Mouse (Mus musculus) MEL (cell line): Measurements from ENCODE around the gene Gxylt2. TPM values are rescaled to one million over a fixed set of nuclear protein-coding genes. Genes with fewer than 3 reads are reported as not detected.

Source experiments
- DNase-seq: peaks from one replicate; pipeline ENCODE4 v3.0.0; 2011; ENCODE audit warnings: low read depth, low spot score
- H3K27ac ChIP-seq: 2 replicates; pipeline ENCODE4 v1.5.1; 2012; ENCODE audit warnings: low read depth, mild to moderate bottlenecking, control low read depth, low read length, moderate library complexity; ENCODE audit not compliant: control insufficient read depth
- H3K27me3 ChIP-seq, 2 experiments: fragments of 150-350 bp in 1 of 2; sonication (generic) in 1 of 2; 2 replicates each; pipeline ENCODE4 v1.6.1; 2012; ENCODE audit warnings: low read length in 2 of 2, mild to moderate bottlenecking in 2 of 2, improper control_type of control experiment in 1 of 2, moderate library complexity in 1 of 2; ENCODE audit not compliant: insufficient read depth in 2 of 2, control insufficient read depth in 1 of 2
- H3K36me3 ChIP-seq, 2 experiments: 2 replicates each; pipeline ENCODE4 v1.6.1; 2012 to 2014; ENCODE audit warnings: low read length in 2 of 2, improper control_type of control experiment in 1 of 2, inconsistent platforms in 1 of 2, mild to moderate bottlenecking in 1 of 2; ENCODE audit not compliant: insufficient read depth in 2 of 2, control insufficient read depth in 1 of 2
- H3K4me1 ChIP-seq, 2 experiments: fragments of 150-350 bp in 1 of 2; sonication (generic) in 1 of 2; 2 replicates each; pipeline ENCODE4 v1.6.1; 2012; ENCODE audit warnings: low read length in 2 of 2, improper control_type of control experiment in 1 of 2, mild to moderate bottlenecking in 1 of 2; ENCODE audit not compliant: insufficient read depth in 2 of 2, control insufficient read depth in 1 of 2
- H3K4me3 ChIP-seq, 2 experiments: fragments of 150-350 bp in 1 of 2; sonication (generic) in 1 of 2; 2 replicates each; pipeline ENCODE4 v1.5.1; 2012; ENCODE audit warnings: low read depth in 2 of 2, low read length in 2 of 2, mild to moderate bottlenecking in 2 of 2, moderate library complexity in 2 of 2, control low read depth in 1 of 2, improper control_type of control experiment in 1 of 2; ENCODE audit not compliant: control insufficient read depth in 1 of 2, insufficient read depth in 1 of 2
- H3K79me2 ChIP-seq: 2 replicates; pipeline ENCODE4 v1.6.1; 2012; ENCODE audit warnings: mild to moderate bottlenecking, low read length, moderate library complexity; ENCODE audit not compliant: control insufficient read depth, poor library complexity, insufficient read depth
- H3K9ac ChIP-seq: 2 replicates; pipeline ENCODE4 v1.6.1; 2012; ENCODE audit warnings: low read depth, mild to moderate bottlenecking, control low read depth, low read length, moderate library complexity; ENCODE audit not compliant: control insufficient read depth, poor library complexity, severe bottlenecking
- H3K9me3 ChIP-seq: fragments of 150-350 bp; sonication (generic); replicated peaks from 2 replicates; pipeline ENCODE4 v1.6.1; 2012; ENCODE audit warnings: mild to moderate bottlenecking, low read length, improper control_type of control experiment, moderate library complexity; ENCODE audit not compliant: insufficient read depth
- BHLHE40 ChIP-seq: IDR thresholded peaks from 2 replicates; pipeline ENCODE4 v1.6.1; 2012; ENCODE audit warnings: low read depth, mild to moderate bottlenecking, inconsistent platforms, low read length, improper control_type of control experiment, borderline replicate concordance
- CHD2 ChIP-seq: IDR thresholded peaks from 2 replicates; pipeline ENCODE4 v1.6.1; 2011; ENCODE audit warnings: low read length, improper control_type of control experiment
- E2F4 ChIP-seq: IDR thresholded peaks from 2 replicates; pipeline ENCODE4 v1.6.1; 2011; ENCODE audit warnings: low read depth, low read length, improper control_type of control experiment, borderline replicate concordance
- EP300 ChIP-seq, 2 experiments: IDR thresholded peaks; 2 replicates each; pipeline ENCODE4 v1.6.1; 2011; ENCODE audit warnings: improper control_type of control experiment in 2 of 2, low read length in 2 of 2, low read depth in 1 of 2, mild to moderate bottlenecking in 1 of 2
- ETS1 ChIP-seq: IDR thresholded peaks from 2 replicates; pipeline ENCODE4 v1.6.1; 2012; ENCODE audit warnings: low read depth, mild to moderate bottlenecking, inconsistent platforms, low read length, improper control_type of control experiment, moderate library complexity
- GABPA ChIP-seq: IDR thresholded peaks from 2 replicates; pipeline ENCODE4 v1.6.1; 2012; ENCODE audit warnings: low read depth, mild to moderate bottlenecking, inconsistent platforms, low read length, improper control_type of control experiment, moderate library complexity
- GATA1 ChIP-seq: IDR thresholded peaks from 2 replicates; pipeline ENCODE4 v1.6.1; 2011; ENCODE audit warnings: low read depth, low read length, improper control_type of control experiment
- JUND ChIP-seq: IDR thresholded peaks from 2 replicates; pipeline ENCODE4 v1.6.1; 2011; ENCODE audit warnings: low read depth, mild to moderate bottlenecking, improper control_type of control experiment, low read length
- KAT2A ChIP-seq: conservative IDR thresholded peaks from 2 replicates; pipeline ENCODE4 v1.6.1; 2012; ENCODE audit warnings: low read depth, low read length, improper control_type of control experiment, inconsistent platforms
- MAFK ChIP-seq: IDR thresholded peaks from 2 replicates; pipeline ENCODE4 v1.6.1; 2011; ENCODE audit warnings: low read depth, mild to moderate bottlenecking, low read length, improper control_type of control experiment, borderline replicate concordance
- MAX ChIP-seq: IDR thresholded peaks from 2 replicates; pipeline ENCODE4 v1.6.1; 2011; ENCODE audit warnings: low read length, improper control_type of control experiment
- MEF2A ChIP-seq: IDR thresholded peaks from 2 replicates; pipeline ENCODE4 v1.6.1; 2014; ENCODE audit warnings: low read depth, mild to moderate bottlenecking, inconsistent platforms, low read length, improper control_type of control experiment; ENCODE audit not compliant: poor library complexity, insufficient replicate concordance, severe bottlenecking; ENCODE audit errors: extremely low read depth
- MXI1 ChIP-seq: IDR thresholded peaks from 2 replicates; pipeline ENCODE4 v1.6.1; 2011; ENCODE audit warnings: mild to moderate bottlenecking, low read depth, low read length, improper control_type of control experiment
- MYB ChIP-seq: IDR thresholded peaks from 2 replicates; pipeline ENCODE4 v1.6.1; 2011; ENCODE audit warnings: mild to moderate bottlenecking, low read depth, low read length, improper control_type of control experiment
- NELFE ChIP-seq: IDR thresholded peaks from 2 replicates; pipeline ENCODE4 v1.6.1; 2011; ENCODE audit warnings: low read depth, low read length, improper control_type of control experiment
- POLR2A ChIP-seq, 2 experiments: IDR thresholded peaks; 2 replicates each; pipeline ENCODE4 v1.6.1; 2011 to 2012; ENCODE audit warnings: low read length in 2 of 2, mild to moderate bottlenecking in 2 of 2, control low read depth in 1 of 2, improper control_type of control experiment in 1 of 2, low read depth in 1 of 2, moderate library complexity in 1 of 2; ENCODE audit not compliant: control insufficient read depth in 1 of 2, insufficient read depth in 1 of 2, poor library complexity in 1 of 2
- POLR2AphosphoS2 ChIP-seq: IDR thresholded peaks from 2 replicates; pipeline ENCODE4 v1.6.1; 2011; ENCODE audit warnings: low read length, improper control_type of control experiment
- POLR2AphosphoS5 ChIP-seq: IDR thresholded peaks from 2 replicates; pipeline ENCODE4 v1.6.1; 2012; ENCODE audit warnings: low read depth, borderline replicate concordance, mild to moderate bottlenecking, inconsistent platforms, low read length, moderate library complexity, mixed read lengths
- RAD21 ChIP-seq: IDR thresholded peaks from 2 replicates; pipeline ENCODE4 v1.6.1; 2011; ENCODE audit warnings: mild to moderate bottlenecking, low read depth, low read length, improper control_type of control experiment
- RCOR1 ChIP-seq: IDR thresholded peaks from 2 replicates; pipeline ENCODE4 v1.6.1; 2012; ENCODE audit warnings: low read depth, mild to moderate bottlenecking, inconsistent platforms, low read length, improper control_type of control experiment
- TBP ChIP-seq: IDR thresholded peaks from 2 replicates; pipeline ENCODE4 v1.8.0; 2011; ENCODE audit warnings: low read depth, low read length, improper control_type of control experiment
- TCF12 ChIP-seq: IDR thresholded peaks from 2 replicates; pipeline ENCODE4 v1.6.1; 2014; ENCODE audit warnings: low read depth, mild to moderate bottlenecking, inconsistent platforms, low read length, improper control_type of control experiment, moderate library complexity
- UBTF ChIP-seq: IDR thresholded peaks from 2 replicates; pipeline ENCODE4 v1.6.1; 2012; ENCODE audit warnings: low read depth, mild to moderate bottlenecking, inconsistent platforms, low read length, improper control_type of control experiment, moderate library complexity, borderline replicate concordance; ENCODE audit not compliant: insufficient read depth
- ZNF384 ChIP-seq: IDR thresholded peaks from 2 replicates; pipeline ENCODE4 v1.6.1; 2012; ENCODE audit warnings: low read depth, mild to moderate bottlenecking, inconsistent platforms, low read length, improper control_type of control experiment
- polyA plus RNA-seq, 2 experiments: library from polyadenylated mRNA; stranded (reverse) in 1 of 2; unstranded in 1 of 2; fragments of >175 nt in 1 of 2; fragments of >200 nt in 1 of 2; gene quantifications; 2 replicates each; pipeline versions ENCODE4 v1.2.1 to v1.2.4; 2012; ENCODE audit warnings: low replicate concordance in 2 of 2, low read depth in 1 of 2; ENCODE audit not compliant: insufficient read length in 2 of 2, insufficient read depth in 1 of 2, missing spikeins in 1 of 2
- total RNA-seq: library from RNA; depleted of rRNA; stranded (reverse); fragments of 300-350 nt; gene quantifications from 2 replicates; pipeline ENCODE4 v1.2.3, GENCODE M21; 2012

Gene Gxylt2
- total and polyA plus RNA-seq, 3 experiments: not detected

DNA sequence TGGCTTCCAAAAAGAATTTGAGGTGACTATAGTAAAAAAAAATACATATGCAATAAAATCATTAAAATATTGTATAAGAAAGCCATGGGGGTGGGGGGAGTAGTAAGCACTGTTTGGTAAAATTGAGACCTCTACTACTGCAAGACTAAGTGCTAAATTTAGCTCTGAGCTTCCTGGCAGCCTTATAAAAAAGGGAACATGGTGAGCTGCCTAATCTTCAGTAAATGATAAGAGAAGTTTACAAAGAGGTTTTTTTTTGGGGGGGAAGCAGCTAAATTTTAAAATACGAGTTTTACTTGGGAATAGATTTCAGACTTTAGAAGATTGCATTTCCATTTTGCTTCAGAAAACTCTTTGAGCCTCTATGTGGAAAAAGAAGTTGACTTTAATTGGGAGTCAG lies 3.7 kb downstream of the Gxylt2 start:
- H3K9ac ChIP-seq: no peak overlapping the region
- DNase-seq: peak; percentile 42
- TF ChIP-seq NELFE: no peak
- TF ChIP-seq MAX: no peak
- TF ChIP-seq ZNF384: peak; percentile 86
- no peak for TF ChIP-seq MAFK
- TF ChIP-seq MEF2A: peak; percentile 93
- no peak for TF ChIP-seq BHLHE40
- no peak for TF ChIP-seq POLR2A (IDR thresholded peaks at IDR 0.05; ENCODE audit: control insufficient read depth in 1 of 2, insufficient read depth in 1 of 2, low read depth in 1 of 2, low read length in 2 of 2, poor library complexity in 1 of 2)
- TF ChIP-seq GATA1: peak; percentile 69
- peak in 1 of 2 experiments; percentile 30; a peak in 3 of 4 replicates for TF ChIP-seq EP300 (IDR thresholded peaks at IDR 0.05; ENCODE audit: low read depth in 1 of 2, low read length in 2 of 2)
- TF ChIP-seq RCOR1: peak; percentile 67; the same call in 1 of the 2 replicates
- peak; percentile 44; the same call in 1 of the 2 replicates for TF ChIP-seq ETS1
- TF ChIP-seq CHD2: no peak
- TF ChIP-seq, all 39 proteins: peak for 6
- Histone ChIP-seq H3K79me2 (no peaks in the 10 kb centered on the region), H3K36me3 (peaks cover 0 to 15% of the 10 kb centered on the region in 2 experiments; a peak in 2 of 4 replicates), H3K4me3 (no peak overlapping the region), H3K27ac (no peak overlapping the region), H3K27me3 (0 out of 4 replicates have a peak, but pooled peaks cover under 1 to 3% of the 10 kb centered on the region in 2 experiments), H3K4me1 (peaks cover 3 to 25% of the 10 kb centered on the region in 2 experiments; a peak in 3 of 4 replicates), H3K9me3 (no peaks in the 10 kb centered on the region)

DNA sequence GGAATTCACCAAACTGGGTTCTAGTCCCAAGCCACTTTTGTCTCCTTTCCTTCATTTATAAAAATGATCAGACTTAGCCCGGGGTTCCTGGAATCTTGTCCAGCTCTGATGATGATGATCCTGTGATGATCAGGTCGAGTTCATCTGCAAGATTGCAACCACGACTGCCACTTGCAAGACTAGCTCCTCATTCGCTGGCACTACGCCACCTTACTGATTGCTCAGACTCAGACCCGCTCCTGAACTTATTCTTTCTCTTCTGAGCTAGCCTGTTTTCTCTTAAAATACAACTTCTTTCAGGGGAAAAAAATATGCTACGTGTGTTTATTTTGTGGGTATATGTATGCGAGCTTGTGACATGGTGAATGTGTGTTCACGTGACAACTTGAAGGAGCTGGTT lies 4.5 kb downstream of the Gxylt2 start:
- no peak for TF ChIP-seq MXI1
- no peak for TF ChIP-seq POLR2AphosphoS2
- no peak for TF ChIP-seq JUND
- no peak for TF ChIP-seq E2F4
- no peak for TF ChIP-seq ETS1
- no peak for TF ChIP-seq GABPA
- no peak for TF ChIP-seq RAD21
- no peak for TF ChIP-seq RCOR1
- TF ChIP-seq TCF12: no peak
- no peak for TF ChIP-seq EP300 (IDR thresholded peaks at IDR 0.05; ENCODE audit: low read depth in 1 of 2, low read length in 2 of 2)
- TF ChIP-seq MYB: no peak
- TF ChIP-seq POLR2A (IDR thresholded peaks at IDR 0.05; ENCODE audit: control insufficient read depth in 1 of 2, insufficient read depth in 1 of 2, low read depth in 1 of 2, low read length in 2 of 2, poor library complexity in 1 of 2): no peak
- no peak for TF ChIP-seq ZNF384
- no peak for TF ChIP-seq TBP
- no peak for TF ChIP-seq MAX
- no peak for TF ChIP-seq POLR2AphosphoS5
- TF ChIP-seq MEF2A: no peak
- TF ChIP-seq UBTF: no peak
- no peak for TF ChIP-seq KAT2A
- Histone ChIP-seq H3K4me1 (peaks cover 3 to 25% of the 10 kb centered on the region in 2 experiments; a peak in 3 of 4 replicates), H3K27ac (no peak overlapping the region), H3K36me3 (peaks cover 0 to 15% of the 10 kb centered on the region in 2 experiments; a peak in 2 of 4 replicates), H3K27me3 (peaks cover 1 to 3% of the 10 kb centered on the region in 2 experiments; a peak in 1 of 4 replicates), H3K79me2 (no peaks in the 10 kb centered on the region), H3K4me3 (peak overlapping the region in 1 of 2 experiments; percentile 26; a peak in 2 of 4 replicates), H3K9me3 (no peaks in the 10 kb centered on the region), H3K9ac (peak overlapping the region; percentile 22; the same call in 1 of the 2 replicates)
- peak; percentile 49 for DNase-seq
